Mouse (Mus musculus): ENCODE measurements at regions not wholly inside any gene's neighbourhood (a gene's known extent, or its start where the extent isn't known, plus 50 kb on each side); places are given as distances from the start of the nearest gene placed in this dataset.

DNA sequence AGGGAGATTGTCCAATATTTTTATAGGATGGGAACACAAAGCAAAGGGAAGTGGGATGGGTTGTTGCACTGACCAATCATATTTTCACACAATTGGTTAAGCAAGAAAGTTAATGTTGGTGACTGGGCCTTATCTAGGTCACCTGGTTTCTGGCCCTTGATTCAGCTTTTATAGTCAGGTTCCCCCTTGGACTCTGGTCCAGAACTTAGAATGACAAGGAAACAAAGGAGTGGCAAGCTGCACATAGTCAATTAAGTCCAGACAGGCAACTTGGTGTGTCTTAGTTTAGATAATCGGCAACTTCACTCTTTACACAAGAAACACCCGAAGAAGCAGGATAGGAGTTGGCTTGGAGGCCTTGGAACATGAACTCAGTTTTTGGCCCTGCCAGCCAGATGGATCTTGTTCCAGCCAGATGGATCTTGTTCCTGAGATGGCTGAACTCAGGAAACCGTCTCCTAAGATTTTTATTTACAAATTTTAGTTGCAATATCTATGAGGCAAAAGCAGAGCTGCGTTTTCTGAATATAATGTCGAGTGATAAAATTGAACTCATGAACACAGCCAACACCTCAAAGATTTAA lies 212.9 kb upstream of the Gm11042 start:
- Histone ChIP-seq H3K4me1 (ENCODE audit: insufficient read depth) (no peaks in the 10 kb centered on the region), H3K9ac (replicated peaks) (no peak overlapping the region), H3K4me2 (ENCODE audit: low read depth, low read length) (no peak overlapping the region), H3K27me3 (ENCODE audit: insufficient read depth, low read length) (no peaks in the 10 kb centered on the region), H3K4me3 (ENCODE audit: low read depth, low read length) (no peak overlapping the region), H3K36me3 (replicated peaks; ENCODE audit: insufficient read depth, low read length) (no peaks in the 10 kb centered on the region), H3K9me3 (ENCODE audit: low read length) (no peaks in the 10 kb centered on the region), H3K27ac (ENCODE audit: low read depth) (no peak overlapping the region)
- TF ChIP-seq EP300 (IDR thresholded peaks at IDR 0.05; ENCODE audit: low read depth) (no peak), CTCF (IDR thresholded peaks at IDR 0.05; ENCODE audit: low read depth) (no peak)
- DNase-seq (no peak), ATAC-seq (no peak)
- WGBS (ENCODE audit: insufficient replicate concordance): 65% methylated on average over 5 of the region's 5 CpGs

DNA sequence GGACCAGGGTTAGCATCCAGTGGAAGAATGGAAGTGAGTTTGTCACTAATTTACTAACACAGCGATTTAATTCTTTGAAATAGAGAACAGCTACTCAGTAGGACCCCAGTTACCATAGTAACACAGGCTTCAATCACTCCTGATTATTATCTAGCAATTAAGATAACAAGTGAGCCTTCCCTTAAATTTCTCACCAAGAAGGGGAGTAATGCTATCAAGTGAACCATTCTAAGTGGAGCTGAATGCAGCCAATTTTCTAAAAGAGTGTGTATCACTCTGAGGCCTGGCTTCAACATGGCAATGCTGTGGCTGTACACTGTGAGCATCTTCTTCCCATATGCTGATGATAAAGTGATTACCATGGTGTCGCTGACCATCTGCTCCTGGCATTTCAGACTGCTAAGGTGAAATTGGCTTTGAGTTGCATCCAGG lies 211.0 kb upstream of the Gm11042 start:
- H3K4me1 ChIP-seq (ENCODE audit: insufficient read depth): no peaks in the 10 kb centered on the region
- no peak overlapping the region for H3K4me3 ChIP-seq (ENCODE audit: low read depth, low read length)
- no peaks in the 10 kb centered on the region for H3K9me3 ChIP-seq (ENCODE audit: low read length)
- H3K27ac ChIP-seq (ENCODE audit: low read depth): no peak overlapping the region
- DNase-seq: no peak
- no peak overlapping the region for H3K4me2 ChIP-seq (ENCODE audit: low read depth, low read length)
- no peak for ATAC-seq
- WGBS (ENCODE audit: insufficient replicate concordance): 59% methylated on average over 2 of the region's 2 CpGs
- TF ChIP-seq CTCF (IDR thresholded peaks at IDR 0.05; ENCODE audit: low read depth) (no peak), EP300 (IDR thresholded peaks at IDR 0.05; ENCODE audit: low read depth) (no peak)
- H3K27me3 ChIP-seq (ENCODE audit: insufficient read depth, low read length): no peaks in the 10 kb centered on the region
- H3K9ac ChIP-seq (replicated peaks): no peak overlapping the region
- no peaks in the 10 kb centered on the region for H3K36me3 ChIP-seq (replicated peaks; ENCODE audit: insufficient read depth, low read length)

DNA sequence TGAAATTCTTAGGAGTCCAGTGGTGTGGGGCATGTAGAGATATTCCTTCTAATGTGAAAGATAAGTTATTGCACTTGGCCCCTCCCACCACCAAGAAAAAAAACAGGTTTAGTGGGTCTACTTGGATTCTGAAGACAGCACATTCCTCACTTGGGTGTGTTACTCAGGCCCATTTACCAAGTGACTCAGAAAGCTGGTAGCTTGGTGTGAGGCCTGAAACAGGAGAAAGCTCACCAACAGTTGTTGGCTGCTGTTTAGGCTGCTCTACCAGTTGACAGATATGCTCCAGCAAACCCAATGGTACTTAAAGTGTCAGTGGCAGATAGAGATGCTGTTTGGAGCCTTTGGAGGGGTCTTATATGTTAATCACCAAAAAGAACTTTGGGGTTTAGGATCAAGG lies 207.8 kb upstream of the Gm11042 start:
- no peak overlapping the region for H3K27ac ChIP-seq (ENCODE audit: low read depth)
- H3K36me3 ChIP-seq (replicated peaks; ENCODE audit: insufficient read depth, low read length): no peaks in the 10 kb centered on the region
- no peak overlapping the region for H3K4me3 ChIP-seq (ENCODE audit: low read depth, low read length)
- no peaks in the 10 kb centered on the region for H3K27me3 ChIP-seq (ENCODE audit: insufficient read depth, low read length)
- TF ChIP-seq EP300 (IDR thresholded peaks at IDR 0.05; ENCODE audit: low read depth) (no peak), CTCF (IDR thresholded peaks at IDR 0.05; ENCODE audit: low read depth) (no peak)
- ATAC-seq (no peak), DNase-seq (no peak)
- no peaks in the 10 kb centered on the region for H3K9me3 ChIP-seq (ENCODE audit: low read length)
- no peak overlapping the region for H3K4me2 ChIP-seq (ENCODE audit: low read depth, low read length)
- H3K4me1 ChIP-seq (ENCODE audit: insufficient read depth): no peaks in the 10 kb centered on the region
- H3K9ac ChIP-seq (replicated peaks): no peak overlapping the region

DNA sequence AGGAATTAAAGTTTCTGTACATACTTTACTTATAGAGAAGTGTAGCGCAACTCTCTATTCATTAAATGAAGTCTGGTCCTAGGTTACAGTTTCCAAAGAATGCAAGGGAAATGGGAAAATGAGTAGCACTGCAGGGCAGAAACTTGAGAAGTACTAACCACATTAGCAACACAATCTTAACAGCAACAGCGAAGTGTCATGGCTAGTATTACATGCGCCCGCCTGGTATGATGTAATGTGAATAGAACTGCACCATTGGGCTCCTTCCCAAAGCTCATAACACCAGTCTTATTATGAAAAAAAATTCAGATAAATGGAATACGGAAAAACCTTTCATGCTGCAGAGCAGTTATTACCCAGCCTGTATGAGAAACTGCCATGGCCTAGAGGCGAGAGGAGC lies 201.8 kb upstream of the Gm11042 start:
- Histone ChIP-seq H3K27ac (ENCODE audit: low read depth) (no peak overlapping the region), H3K9ac (replicated peaks) (no peak overlapping the region), H3K4me2 (ENCODE audit: low read depth, low read length) (no peak overlapping the region), H3K4me1 (ENCODE audit: insufficient read depth) (no peaks in the 10 kb centered on the region), H3K4me3 (ENCODE audit: low read depth, low read length) (no peak overlapping the region), H3K36me3 (replicated peaks; ENCODE audit: insufficient read depth, low read length) (no peaks in the 10 kb centered on the region), H3K9me3 (ENCODE audit: low read length) (no peaks in the 10 kb centered on the region), H3K27me3 (ENCODE audit: insufficient read depth, low read length) (no peaks in the 10 kb centered on the region)
- 84% methylated on average over 6 of the region's 6 CpGs for WGBS (ENCODE audit: insufficient replicate concordance)
- TF ChIP-seq CTCF (IDR thresholded peaks at IDR 0.05; ENCODE audit: low read depth) (no peak), EP300 (IDR thresholded peaks at IDR 0.05; ENCODE audit: low read depth) (no peak)
- DNase-seq (no peak), ATAC-seq (no peak)

DNA sequence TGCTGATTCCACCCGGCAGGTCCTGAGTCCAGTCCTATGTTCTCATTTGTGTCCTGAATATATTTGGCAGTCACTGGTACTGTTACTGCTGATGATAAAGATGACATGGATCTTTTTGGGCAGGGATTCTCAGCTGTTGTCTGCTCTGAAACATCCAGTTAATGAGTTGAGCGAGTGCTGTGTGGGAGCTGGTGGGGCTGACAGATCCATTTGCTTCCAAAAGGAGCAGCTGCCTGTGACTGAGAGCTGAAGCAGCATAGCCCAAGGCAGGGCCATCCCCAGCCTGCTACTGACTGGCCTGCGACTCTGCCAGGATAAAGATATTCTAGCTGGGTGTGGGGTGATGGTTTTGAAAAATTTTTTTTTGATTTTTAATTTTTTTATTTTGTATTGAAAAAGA lies 200.3 kb upstream of the Gm11042 start:
- WGBS (ENCODE audit: insufficient replicate concordance): 57% methylated on average over 3 of the region's 3 CpGs
- TF ChIP-seq EP300 (IDR thresholded peaks at IDR 0.05; ENCODE audit: low read depth) (no peak), CTCF (IDR thresholded peaks at IDR 0.05; ENCODE audit: low read depth) (no peak)
- Histone ChIP-seq H3K4me3 (ENCODE audit: low read depth, low read length) (no peak overlapping the region), H3K4me2 (ENCODE audit: low read depth, low read length) (no peak overlapping the region), H3K9ac (replicated peaks) (no peak overlapping the region), H3K4me1 (ENCODE audit: insufficient read depth) (no peaks in the 10 kb centered on the region), H3K36me3 (replicated peaks; ENCODE audit: insufficient read depth, low read length) (no peaks in the 10 kb centered on the region), H3K9me3 (ENCODE audit: low read length) (no peaks in the 10 kb centered on the region), H3K27me3 (ENCODE audit: insufficient read depth, low read length) (no peaks in the 10 kb centered on the region), H3K27ac (ENCODE audit: low read depth) (no peak overlapping the region)
- ATAC-seq (no peak), DNase-seq (no peak)

DNA sequence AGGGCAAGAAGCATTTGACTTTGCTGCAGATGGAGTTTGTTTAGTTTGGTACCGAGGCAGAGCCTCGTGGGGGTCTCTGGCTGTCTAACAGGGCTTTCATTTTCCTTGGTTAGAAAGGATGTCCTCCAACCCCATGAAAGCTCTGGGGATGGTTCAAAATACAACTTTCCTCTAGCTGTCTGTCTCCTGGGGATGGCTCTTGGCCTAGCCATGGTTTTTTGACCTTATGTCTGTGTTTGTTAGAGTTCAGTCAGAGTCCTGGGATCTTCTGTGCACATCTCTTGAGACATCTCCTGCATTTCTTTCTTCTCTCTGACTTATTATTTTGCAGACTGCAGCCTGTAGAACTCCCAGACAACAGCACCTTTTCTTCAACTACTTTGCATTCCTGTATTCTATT lies 186.6 kb upstream of the Gm11042 start:
- ATAC-seq (no peak), DNase-seq (no peak)
- H3K9me3 ChIP-seq (ENCODE audit: low read length): no peaks in the 10 kb centered on the region
- no peak overlapping the region for H3K27ac ChIP-seq (ENCODE audit: low read depth)
- H3K9ac ChIP-seq (replicated peaks): no peak overlapping the region
- H3K36me3 ChIP-seq (replicated peaks; ENCODE audit: insufficient read depth, low read length): no peaks in the 10 kb centered on the region
- no peaks in the 10 kb centered on the region for H3K4me1 ChIP-seq (ENCODE audit: insufficient read depth)
- H3K4me2 ChIP-seq (ENCODE audit: low read depth, low read length): no peak overlapping the region
- no peak overlapping the region for H3K4me3 ChIP-seq (ENCODE audit: low read depth, low read length)
- 72% methylated on average over 2 of the region's 2 CpGs for WGBS (ENCODE audit: insufficient replicate concordance)
- H3K27me3 ChIP-seq (ENCODE audit: insufficient read depth, low read length): no peaks in the 10 kb centered on the region
- TF ChIP-seq EP300 (IDR thresholded peaks at IDR 0.05; ENCODE audit: low read depth) (no peak), CTCF (IDR thresholded peaks at IDR 0.05; ENCODE audit: low read depth) (no peak)

DNA sequence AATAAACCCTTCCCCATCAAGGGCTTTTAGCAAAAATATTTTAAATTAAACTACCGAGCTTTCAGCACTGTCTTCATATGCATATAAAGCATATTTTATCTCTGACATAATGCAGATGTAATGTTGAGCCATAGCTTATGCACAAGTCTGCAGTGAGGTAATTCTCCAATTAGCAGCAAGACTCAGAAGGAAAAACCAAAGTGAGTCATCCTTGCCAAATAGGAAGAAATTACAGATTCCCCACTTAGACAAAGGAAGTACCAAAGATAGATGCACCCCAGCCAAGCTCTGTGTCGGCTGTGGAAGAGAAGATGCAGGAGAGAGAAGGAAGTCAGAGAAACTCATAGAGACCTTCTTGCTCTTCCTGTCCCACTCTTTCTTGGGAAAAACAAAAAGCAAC lies 161.4 kb upstream of the Gm11042 start:
- no peak for ATAC-seq
- Histone ChIP-seq H3K36me3 (replicated peaks; ENCODE audit: insufficient read depth, low read length) (no peaks in the 10 kb centered on the region), H3K9me3 (ENCODE audit: low read length) (no peaks in the 10 kb centered on the region), H3K9ac (replicated peaks) (no peak overlapping the region), H3K4me2 (ENCODE audit: low read depth, low read length) (no peak overlapping the region), H3K4me1 (ENCODE audit: insufficient read depth) (no peaks in the 10 kb centered on the region), H3K27ac (ENCODE audit: low read depth) (no peak overlapping the region), H3K27me3 (ENCODE audit: insufficient read depth, low read length) (no peaks in the 10 kb centered on the region), H3K4me3 (ENCODE audit: low read depth, low read length) (no peak overlapping the region)
- no peak for TF ChIP-seq EP300 (IDR thresholded peaks at IDR 0.05; ENCODE audit: low read depth)
- no peak for TF ChIP-seq CTCF (IDR thresholded peaks at IDR 0.05; ENCODE audit: low read depth)
- DNase-seq: no peak
- 42% methylated on average over 2 of the region's 2 CpGs for WGBS (ENCODE audit: insufficient replicate concordance)

All from liver, postnatal 0 days (tissue).